Mouse (Mus musculus): ENCODE measurements around the gene Rfc5. TPM values are rescaled to one million over a fixed set of nuclear protein-coding genes. Genes with fewer than 3 reads are reported as not detected.

The Rfc5 gene
- polyA plus RNA-seq, 1 experiment: 3.6 TPM

DNA sequence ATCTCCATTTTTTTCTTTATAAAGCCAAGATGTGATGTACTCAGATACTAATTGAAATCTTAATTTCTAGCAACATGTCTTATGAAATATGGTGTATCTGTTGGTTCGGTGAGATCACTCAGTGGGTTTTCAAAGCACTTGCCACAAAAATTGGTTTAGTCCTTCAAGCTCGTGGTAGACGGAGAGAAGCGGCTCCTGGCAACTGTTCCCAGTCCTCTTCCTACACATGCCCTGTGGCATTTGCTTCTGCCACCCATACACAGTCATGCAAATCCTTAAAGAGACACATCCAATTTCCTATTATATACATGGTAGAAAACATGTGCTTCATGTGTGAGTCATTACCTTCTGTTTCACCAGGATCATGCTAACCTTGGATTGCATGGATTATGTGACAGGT, 27.3 kb downstream of the Rfc5 start:
- peaks cover 22% of the 10 kb centered on the region for H3K4me1 ChIP-seq (ENCODE audit: control insufficient read depth, insufficient read depth, low read length)
- H3K4me3 ChIP-seq (ENCODE audit: control insufficient read depth, low read depth, low read length): no peak overlapping the region
- H3K36me3 ChIP-seq (ENCODE audit: control insufficient read depth, insufficient read depth, low read length): no peaks in the 10 kb centered on the region
- no peak for TF ChIP-seq CTCF (IDR thresholded peaks at IDR 0.05; ENCODE audit: control insufficient read depth, insufficient read depth, insufficient replicate concordance, low read depth, low read length)
- no peak for TF ChIP-seq POLR2A (IDR thresholded peaks at IDR 0.05; ENCODE audit: control insufficient read depth, low read depth, low read length)
- H3K27me3 ChIP-seq (ENCODE audit: control insufficient read depth, insufficient read depth, low read length): no peaks in the 10 kb centered on the region; the same call in 1 of the 2 replicates
- no peak overlapping the region for H3K27ac ChIP-seq (ENCODE audit: control insufficient read depth, insufficient read depth, low read depth, low read length)

- no peaks in the 10 kb centered on the region for H3K36me3 ChIP-seq (ENCODE audit: control insufficient read depth, insufficient read depth, low read length)
- TF ChIP-seq POLR2A (IDR thresholded peaks at IDR 0.05; ENCODE audit: control insufficient read depth, low read depth, low read length) (no peak), CTCF (IDR thresholded peaks at IDR 0.05; ENCODE audit: control insufficient read depth, insufficient read depth, insufficient replicate concordance, low read depth, low read length) (no peak)
- H3K4me3 ChIP-seq (ENCODE audit: control insufficient read depth, low read depth, low read length): no peak overlapping the region
- H3K4me1 ChIP-seq (ENCODE audit: control insufficient read depth, insufficient read depth, low read length): peaks cover 25% of the 10 kb centered on the region
- H3K27me3 ChIP-seq (ENCODE audit: control insufficient read depth, insufficient read depth, low read length): no peaks in the 10 kb centered on the region; the same call in 1 of the 2 replicates
- peak overlapping the region; percentile 70 for H3K27ac ChIP-seq (ENCODE audit: control insufficient read depth, insufficient read depth, low read depth, low read length)
Measured at GRCm38 (mm10) chr5:117360631-117361541, 28.0 kb downstream of the Rfc5 start.

- peak overlapping the region; percentile 70 for H3K27ac ChIP-seq (ENCODE audit: control insufficient read depth, insufficient read depth, low read depth, low read length)
Measured at GRCm38 (mm10) chr5:117360228-117360515, 28.7 kb downstream of the Rfc5 start.

DNA sequence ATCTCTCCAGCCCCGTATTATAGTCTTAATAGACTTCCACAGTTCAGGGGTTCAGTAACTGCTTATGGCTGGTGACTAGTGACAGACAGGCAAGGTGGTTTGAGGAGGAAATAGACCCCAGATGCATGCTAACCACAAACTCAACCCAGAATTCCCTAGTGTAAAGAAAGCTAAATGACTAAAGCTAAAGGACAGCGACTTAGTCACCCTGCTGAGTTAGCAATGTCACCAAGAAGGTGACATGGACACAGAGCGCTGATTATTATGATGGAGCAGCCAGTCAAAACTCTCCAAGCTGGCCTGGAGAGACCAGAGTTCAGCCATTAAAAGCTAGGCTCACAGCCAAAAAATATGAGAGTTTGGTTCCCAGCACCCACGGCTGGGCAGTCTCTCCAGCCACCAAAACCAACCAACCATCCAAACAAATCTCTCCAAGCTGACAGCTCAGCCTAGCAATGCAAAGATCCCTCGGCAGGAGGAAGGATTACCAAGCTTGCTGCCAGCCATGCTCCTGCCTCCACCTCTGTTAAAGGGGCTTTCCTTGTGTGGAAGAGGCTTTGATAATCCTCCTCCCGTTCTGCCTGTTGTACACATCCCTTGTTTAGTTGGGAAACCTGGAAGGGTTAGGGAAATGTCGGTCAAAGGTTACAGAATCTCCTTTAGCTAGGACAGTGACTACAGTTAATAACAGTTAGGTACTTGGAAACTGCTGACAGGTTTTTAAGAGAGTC, 29.2 kb downstream of the Rfc5 start:
- no peak for TF ChIP-seq POLR2A (IDR thresholded peaks at IDR 0.05; ENCODE audit: control insufficient read depth, low read depth, low read length)
- TF ChIP-seq CTCF (IDR thresholded peaks at IDR 0.05; ENCODE audit: control insufficient read depth, insufficient read depth, insufficient replicate concordance, low read depth, low read length): no peak
- H3K4me3 ChIP-seq (ENCODE audit: control insufficient read depth, low read depth, low read length): no peak overlapping the region
- no peaks in the 10 kb centered on the region for H3K36me3 ChIP-seq (ENCODE audit: control insufficient read depth, insufficient read depth, low read length)
- H3K27ac ChIP-seq (ENCODE audit: control insufficient read depth, insufficient read depth, low read depth, low read length): peak overlapping the region; percentile 70
- peaks cover 25% of the 10 kb centered on the region for H3K4me1 ChIP-seq (ENCODE audit: control insufficient read depth, insufficient read depth, low read length)
- no peaks in the 10 kb centered on the region; the same call in 1 of the 2 replicates for H3K27me3 ChIP-seq (ENCODE audit: control insufficient read depth, insufficient read depth, low read length)

More at GRCm38 (mm10) chr5:117360228-117360515, 28.7 kb downstream of the Rfc5 start:
- Histone ChIP-seq H3K27me3 (ENCODE audit: control insufficient read depth, insufficient read depth, low read length) (no peaks in the 10 kb centered on the region; the same call in 1 of the 2 replicates), H3K4me3 (ENCODE audit: control insufficient read depth, low read depth, low read length) (no peak overlapping the region), H3K36me3 (ENCODE audit: control insufficient read depth, insufficient read depth, low read length) (no peaks in the 10 kb centered on the region), H3K4me1 (ENCODE audit: control insufficient read depth, insufficient read depth, low read length) (peaks cover 25% of the 10 kb centered on the region)
- TF ChIP-seq CTCF (IDR thresholded peaks at IDR 0.05; ENCODE audit: control insufficient read depth, insufficient read depth, insufficient replicate concordance, low read depth, low read length) (no peak), POLR2A (IDR thresholded peaks at IDR 0.05; ENCODE audit: control insufficient read depth, low read depth, low read length) (no peak)

- TF ChIP-seq CTCF (IDR thresholded peaks at IDR 0.05; ENCODE audit: control insufficient read depth, insufficient read depth, insufficient replicate concordance, low read depth, low read length) (peak; percentile 86), POLR2A (IDR thresholded peaks at IDR 0.05; ENCODE audit: control insufficient read depth, low read depth, low read length) (no peak)
- Histone ChIP-seq H3K4me1 (ENCODE audit: control insufficient read depth, insufficient read depth, low read length) (peaks cover 25% of the 10 kb centered on the region), H3K27me3 (ENCODE audit: control insufficient read depth, insufficient read depth, low read length) (no peaks in the 10 kb centered on the region; the same call in 1 of the 2 replicates), H3K27ac (ENCODE audit: control insufficient read depth, insufficient read depth, low read depth, low read length) (no peak overlapping the region), H3K36me3 (ENCODE audit: control insufficient read depth, insufficient read depth, low read length) (no peaks in the 10 kb centered on the region), H3K4me3 (ENCODE audit: control insufficient read depth, low read depth, low read length) (no peak overlapping the region)
Measured at GRCm38 (mm10) chr5:117358725-117359124, 30.1 kb downstream of the Rfc5 start.

GRCm38 (mm10) chr5:117358248-117358630, 30.6 kb downstream of the Rfc5 start:
- peaks cover 22% of the 10 kb centered on the region for H3K4me1 ChIP-seq (ENCODE audit: control insufficient read depth, insufficient read depth, low read length)
- H3K27ac ChIP-seq (ENCODE audit: control insufficient read depth, insufficient read depth, low read depth, low read length): peak overlapping the region; percentile 27; the same call in 1 of the 2 replicates
- no peaks in the 10 kb centered on the region; the same call in 1 of the 2 replicates for H3K27me3 ChIP-seq (ENCODE audit: control insufficient read depth, insufficient read depth, low read length)
- TF ChIP-seq POLR2A (IDR thresholded peaks at IDR 0.05; ENCODE audit: control insufficient read depth, low read depth, low read length) (no peak), CTCF (IDR thresholded peaks at IDR 0.05; ENCODE audit: control insufficient read depth, insufficient read depth, insufficient replicate concordance, low read depth, low read length) (no peak)
- no peaks in the 10 kb centered on the region for H3K36me3 ChIP-seq (ENCODE audit: control insufficient read depth, insufficient read depth, low read length)
- peak overlapping the region; percentile 85 for H3K4me3 ChIP-seq (ENCODE audit: control insufficient read depth, low read depth, low read length)
